Mouse (Mus musculus): Measurements from ENCODE around the gene Pde8b.

GRCm38 (mm10) chr13:95030828-95031227 is 219.3 kb downstream of the Pde8b start:
- TF ChIP-seq CTCF (IDR thresholded peaks at IDR 0.05; ENCODE audit: borderline replicate concordance, extremely low read depth, insufficient read depth, insufficient read length) (no peak), POLR2A (IDR thresholded peaks at IDR 0.05; ENCODE audit: borderline replicate concordance, extremely low read depth, insufficient read depth, insufficient read length, poor library complexity, severe bottlenecking) (no peak)

Measured in brain, embryonic 14.5 days (tissue).